Mouse (Mus musculus): ENCODE measurements around the gene Zfp987. TPM values are rescaled to one million over a fixed set of nuclear protein-coding genes. Genes with fewer than 3 reads are reported as not detected.
"Not testable (repeated sequence)": the region's sequence is repeated elsewhere in the genome, so short reads cannot be mapped to it uniquely, and the experiment has no call there.

The Zfp987 gene
- 0.22 TPM in 1 of 2 replicates, not detected in the other for polyA plus RNA-seq (2012; ENCODE audit: insufficient read depth, low replicate concordance)

DNA sequence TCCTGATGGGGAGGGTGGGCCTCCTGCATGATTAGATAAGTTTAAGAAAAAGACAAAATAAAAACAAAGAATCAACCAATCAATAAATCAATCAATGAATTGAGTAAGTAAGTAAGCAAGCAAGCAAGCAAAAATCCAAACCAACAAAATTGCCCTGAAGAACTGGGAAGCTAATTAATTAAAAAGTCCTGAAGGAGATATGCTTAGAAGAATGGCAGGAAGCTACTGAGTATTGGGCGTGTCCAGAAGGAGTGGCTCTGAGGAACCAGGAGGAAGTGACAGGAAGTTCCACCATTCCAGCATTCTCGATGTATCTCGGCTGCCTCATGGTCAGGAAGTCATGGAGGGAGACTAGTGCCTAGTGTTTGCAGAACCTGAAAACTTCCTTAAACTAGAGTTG is at the start of gene Zfp987:
Zfp987 (plus strand) TSS at position 301 of the 400 bp plus-strand sequence.
- H3K27me3 ChIP-seq (replicated peaks); H3K9me3 ChIP-seq; H3K4me3 ChIP-seq (replicated peaks); H3K36me3 ChIP-seq (replicated peaks; ENCODE audit: low read length); H3K4me1 ChIP-seq: not testable (repeated sequence)

DNA sequence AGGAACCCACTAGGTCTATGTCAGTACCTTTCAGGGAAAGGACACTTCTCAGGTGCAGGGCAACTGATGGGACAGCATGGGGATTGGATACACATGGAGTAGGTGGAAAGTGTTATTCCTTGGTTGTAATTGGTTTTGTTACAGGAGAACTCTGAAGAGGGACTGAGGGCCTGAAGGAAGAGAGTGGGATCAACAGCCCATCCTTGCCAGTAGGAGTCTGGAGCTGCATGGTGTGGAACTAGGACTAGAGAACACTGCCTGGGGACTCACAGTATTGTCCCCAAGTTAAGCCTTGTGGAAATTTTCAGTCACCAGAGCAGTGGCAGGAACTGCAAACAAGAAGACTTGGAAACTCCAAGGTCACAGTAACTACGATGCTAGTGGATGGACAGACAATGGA is 44.6 kb upstream of the Zfp987 start:
- not testable (repeated sequence) for H3K27me3 ChIP-seq (replicated peaks); H3K4me1 ChIP-seq; H3K4me3 ChIP-seq (replicated peaks); H3K36me3 ChIP-seq (replicated peaks; ENCODE audit: low read length)
- H3K9me3 ChIP-seq, result peaks cover 23% of the 10 kb centered on the region

DNA sequence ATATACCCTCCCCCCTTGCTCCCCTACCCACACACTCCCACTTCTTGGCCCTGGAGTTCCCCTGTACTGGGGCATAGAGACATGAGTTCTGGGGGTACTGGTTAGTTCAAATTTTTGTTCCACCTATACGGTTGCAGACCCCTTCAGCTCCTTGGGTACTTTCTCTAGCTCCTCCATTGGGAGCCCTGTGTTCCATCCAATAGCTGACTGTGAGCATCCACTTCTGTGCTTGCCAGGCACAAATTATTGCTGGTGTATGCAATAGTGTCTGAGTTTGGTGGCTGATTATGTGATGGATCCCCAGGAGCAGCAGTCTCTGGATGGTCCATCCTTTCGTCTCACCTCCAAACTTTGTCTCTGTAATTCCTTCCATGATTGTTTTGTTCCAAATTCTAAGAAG is 43.7 kb upstream of the Zfp987 start:
- H3K9me3 ChIP-seq, result peaks cover 26% of the 10 kb centered on the region
- H3K27me3 ChIP-seq (replicated peaks); H3K4me3 ChIP-seq (replicated peaks); H3K4me1 ChIP-seq; H3K36me3 ChIP-seq (replicated peaks; ENCODE audit: low read length): not testable (repeated sequence)

DNA sequence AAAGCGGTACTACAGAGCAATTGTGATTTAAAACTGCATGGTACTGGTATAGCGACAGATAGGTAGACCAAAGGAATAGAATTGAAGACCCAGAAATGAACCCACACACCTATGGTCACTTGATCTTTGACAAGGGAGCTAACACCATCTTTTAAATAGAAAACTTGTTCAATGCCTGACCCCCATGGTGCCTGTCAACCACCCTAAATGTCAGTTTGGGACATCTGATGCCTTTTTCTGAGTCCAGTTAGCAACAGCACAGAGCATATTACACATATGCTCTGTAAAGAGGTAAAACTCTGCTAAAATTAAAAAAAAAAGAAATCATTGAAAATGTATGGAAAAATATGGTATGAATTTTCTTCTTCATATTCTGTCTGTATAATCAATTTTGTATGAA is 41.8 kb upstream of the Zfp987 start:
- TF ChIP-seq FLI1 (IDR thresholded peaks at IDR 0.05; ENCODE audit: low read length), result no peak
- no peak for TF ChIP-seq GATA1 (IDR thresholded peaks at IDR 0.05; ENCODE audit: borderline replicate concordance, low read length)
- Histone ChIP-seq H3K36me3 (replicated peaks; ENCODE audit: low read length) (no peaks in the 10 kb centered on the region), H3K4me1 (no peaks in the 10 kb centered on the region), H3K4me3 (replicated peaks) (no peak overlapping the region), H3K27me3 (replicated peaks) (no peaks in the 10 kb centered on the region), H3K9me3 (peaks cover 43% of the 10 kb centered on the region)

DNA sequence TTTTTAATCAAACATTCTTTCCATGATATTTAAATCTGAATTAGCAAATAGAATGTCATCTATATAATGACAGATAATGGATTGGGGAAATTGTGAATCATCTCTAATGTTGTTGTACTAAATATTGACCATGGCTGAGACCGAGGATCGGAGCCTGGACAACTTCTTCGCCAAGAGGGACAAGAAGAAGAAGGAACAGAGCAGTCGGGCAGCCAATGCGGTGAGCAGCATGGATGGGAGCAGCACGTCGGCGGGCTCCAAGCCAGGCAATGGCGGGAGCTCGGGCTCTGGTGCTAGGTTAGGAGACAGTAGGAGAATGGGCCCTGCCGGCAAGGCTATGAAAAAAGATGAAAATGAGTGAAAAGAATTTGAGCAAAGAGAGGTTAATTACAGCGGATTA is 38.5 kb upstream of the Zfp987 start:
- not testable (repeated sequence) for H3K27me3 ChIP-seq (replicated peaks); H3K36me3 ChIP-seq (replicated peaks; ENCODE audit: low read length); H3K4me1 ChIP-seq; H3K4me3 ChIP-seq (replicated peaks)
- H3K9me3 ChIP-seq, result peaks cover 53% of the 10 kb centered on the region

DNA sequence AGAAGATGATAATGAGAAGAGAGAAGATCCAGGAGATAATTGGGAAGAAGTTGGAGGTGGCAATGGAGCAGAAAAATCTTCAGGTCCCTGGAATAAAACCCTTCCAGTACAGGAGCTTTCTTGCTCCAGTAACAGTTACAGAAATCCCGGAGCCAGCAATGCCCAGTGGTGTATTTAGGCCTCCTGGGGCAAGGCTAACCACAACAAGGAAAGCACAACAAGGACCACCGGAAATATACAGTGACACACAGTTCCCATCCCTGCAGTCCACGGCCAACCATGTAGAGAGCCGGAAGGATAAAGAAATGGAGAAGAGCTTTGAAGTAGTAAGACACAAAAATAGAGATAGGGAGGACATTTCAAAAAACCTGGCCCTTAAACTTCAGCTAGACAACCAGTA is 38.0 kb upstream of the Zfp987 start:
- H3K4me1 ChIP-seq; H3K4me3 ChIP-seq (replicated peaks); H3K36me3 ChIP-seq (replicated peaks; ENCODE audit: low read length); H3K27me3 ChIP-seq (replicated peaks): not testable (repeated sequence)
- peaks cover 54% of the 10 kb centered on the region for H3K9me3 ChIP-seq

DNA sequence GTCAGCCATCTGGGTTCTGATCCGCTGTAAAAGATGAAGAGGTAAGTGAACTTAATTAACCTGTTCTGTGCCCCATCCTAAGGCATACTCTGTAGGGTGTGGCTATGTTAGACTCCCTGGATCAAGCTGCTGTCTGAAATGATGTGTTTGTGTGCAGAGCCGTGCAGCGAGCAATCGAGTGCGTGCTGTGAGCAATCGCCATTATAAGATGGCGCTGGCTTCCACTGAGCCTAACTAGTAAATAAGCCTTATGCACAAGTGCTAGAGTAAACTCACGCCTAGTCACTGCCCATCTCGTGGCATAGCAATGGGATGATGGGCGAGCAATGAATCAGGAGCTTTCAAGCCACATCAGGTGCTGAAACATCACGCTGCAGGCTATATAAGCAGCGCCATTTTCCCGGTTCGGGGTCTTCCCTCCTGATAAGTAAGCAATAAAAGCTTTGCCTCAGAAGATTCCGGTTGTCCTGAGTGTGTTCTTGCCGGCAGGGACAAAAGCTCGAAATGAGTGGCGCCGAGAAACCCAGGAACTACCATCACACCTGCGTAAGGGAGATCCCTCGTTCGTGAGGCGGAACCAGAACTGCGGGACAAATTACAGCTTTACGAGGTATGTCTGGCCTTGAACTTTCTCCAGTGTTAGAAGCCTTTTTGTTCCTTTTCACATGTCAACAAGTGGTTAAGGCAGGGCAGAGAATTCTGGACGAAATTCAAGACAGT is 37.0 kb upstream of the Zfp987 start:
- not testable (repeated sequence) for H3K4me1 ChIP-seq; H3K4me3 ChIP-seq (replicated peaks); H3K27me3 ChIP-seq (replicated peaks); H3K36me3 ChIP-seq (replicated peaks; ENCODE audit: low read length)
- peaks cover 61% of the 10 kb centered on the region for H3K9me3 ChIP-seq

DNA sequence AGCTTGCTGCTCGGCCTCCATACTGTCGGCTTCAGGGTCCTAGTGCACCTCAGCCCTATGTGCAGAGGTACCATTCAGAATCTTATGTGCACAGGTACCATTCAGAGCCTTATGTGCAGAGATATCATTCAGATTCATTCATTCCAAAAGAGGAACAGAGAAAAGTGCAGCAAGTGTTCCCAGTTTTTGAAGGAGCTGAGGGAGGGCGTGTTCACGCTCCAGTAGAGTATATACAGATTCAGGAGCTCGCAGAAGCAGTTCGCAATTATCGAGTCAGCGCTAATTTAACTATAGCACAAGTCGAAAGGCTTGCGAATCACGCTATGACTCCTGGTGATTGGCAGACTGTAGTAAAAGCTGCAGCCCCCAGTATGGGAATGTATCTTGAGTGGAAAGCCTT is 36.0 kb upstream of the Zfp987 start:
- H3K4me3 ChIP-seq (replicated peaks); H3K27me3 ChIP-seq (replicated peaks); H3K4me1 ChIP-seq; H3K36me3 ChIP-seq (replicated peaks; ENCODE audit: low read length): not testable (repeated sequence)
- H3K9me3 ChIP-seq, result peaks cover 56% of the 10 kb centered on the region

DNA sequence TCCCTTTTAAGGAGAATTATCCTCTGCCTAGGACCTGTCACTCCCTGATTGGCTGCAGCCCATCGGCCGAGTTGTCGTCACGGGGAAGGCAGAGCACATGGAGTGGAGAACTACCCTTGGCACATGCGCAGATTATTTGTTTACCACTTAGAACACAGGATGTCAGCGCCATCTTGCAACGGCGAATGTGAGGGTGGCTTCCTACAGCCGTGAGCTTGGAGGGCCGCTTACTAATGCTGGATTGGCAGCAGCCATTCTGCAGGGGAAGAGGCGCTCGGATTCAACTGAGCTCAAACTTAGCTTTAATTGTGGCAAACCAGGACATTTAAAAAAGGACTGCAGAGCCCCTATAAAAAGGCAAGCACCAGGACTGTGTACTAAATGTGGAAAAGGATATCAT is 35.1 kb upstream of the Zfp987 start:
- not testable (repeated sequence) for H3K4me3 ChIP-seq (replicated peaks); H3K27me3 ChIP-seq (replicated peaks); H3K36me3 ChIP-seq (replicated peaks; ENCODE audit: low read length); H3K4me1 ChIP-seq
- peaks cover 56% of the 10 kb centered on the region for H3K9me3 ChIP-seq

DNA sequence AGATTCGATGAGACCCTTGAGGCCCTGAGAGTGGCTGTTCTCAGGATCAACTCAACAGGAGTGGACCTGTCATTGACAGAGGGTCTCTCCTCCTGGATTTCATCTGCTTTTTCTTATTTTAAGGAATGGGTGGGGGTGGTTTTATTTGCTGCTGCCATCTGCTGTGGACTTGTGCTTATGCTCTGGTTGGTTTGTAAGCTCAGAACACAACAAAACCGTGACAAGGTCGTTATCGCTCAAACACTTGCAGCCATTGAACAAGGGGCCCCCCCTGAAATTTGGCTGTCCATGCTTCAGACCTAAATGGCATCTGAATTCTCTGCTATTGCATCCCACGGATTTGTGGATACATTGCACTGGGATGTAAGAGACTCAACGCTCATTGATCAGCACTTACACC is 34.1 kb upstream of the Zfp987 start:
- H3K27me3 ChIP-seq (replicated peaks); H3K4me1 ChIP-seq; H3K36me3 ChIP-seq (replicated peaks; ENCODE audit: low read length); H3K4me3 ChIP-seq (replicated peaks): not testable (repeated sequence)
- peaks cover 60% of the 10 kb centered on the region for H3K9me3 ChIP-seq

DNA sequence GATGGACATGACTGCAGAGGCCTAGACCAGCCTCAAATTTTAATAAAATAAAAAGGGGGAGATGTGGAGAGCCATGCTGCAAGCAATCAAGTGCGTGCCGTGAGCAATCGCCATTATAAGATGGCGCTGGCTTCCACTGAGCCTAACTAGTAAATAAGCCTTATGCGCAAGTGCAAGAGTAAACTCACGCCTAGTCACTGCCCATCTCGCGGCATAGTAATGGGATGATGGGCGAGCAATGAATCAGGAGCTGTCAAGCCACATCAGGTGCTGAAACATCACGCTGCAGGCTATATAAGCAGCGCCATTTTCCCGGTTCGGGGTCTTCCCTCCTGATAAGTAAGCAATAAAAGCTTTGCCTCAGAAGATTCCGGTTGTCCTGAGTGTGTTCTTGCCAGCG is 33.5 kb upstream of the Zfp987 start:
- H3K36me3 ChIP-seq (replicated peaks; ENCODE audit: low read length); H3K4me3 ChIP-seq (replicated peaks); H3K27me3 ChIP-seq (replicated peaks); H3K4me1 ChIP-seq: not testable (repeated sequence)
- H3K9me3 ChIP-seq, result peaks cover 59% of the 10 kb centered on the region

DNA sequence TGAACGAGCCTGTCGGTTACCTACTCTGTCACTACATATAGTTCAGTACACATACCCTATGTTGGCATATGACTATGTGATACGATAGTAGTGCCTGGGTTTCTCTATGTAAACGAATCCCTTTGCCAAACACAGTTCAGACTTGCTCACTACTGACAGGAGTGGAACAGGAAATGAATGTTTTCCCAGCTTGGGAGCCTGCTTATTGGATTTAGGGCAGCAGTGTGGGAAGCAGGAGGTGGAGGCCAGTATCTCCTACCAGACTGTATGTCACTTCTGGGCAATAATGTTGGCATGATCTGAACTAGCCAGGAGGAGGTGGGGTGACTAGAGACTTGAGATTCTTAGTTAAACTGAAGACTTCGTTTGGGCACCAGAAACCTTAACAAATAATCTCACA is 32.3 kb upstream of the Zfp987 start:
- H3K4me3 ChIP-seq (replicated peaks); H3K27me3 ChIP-seq (replicated peaks); H3K4me1 ChIP-seq; H3K36me3 ChIP-seq (replicated peaks; ENCODE audit: low read length): not testable (repeated sequence)
- H3K9me3 ChIP-seq, result peaks cover 48% of the 10 kb centered on the region

DNA sequence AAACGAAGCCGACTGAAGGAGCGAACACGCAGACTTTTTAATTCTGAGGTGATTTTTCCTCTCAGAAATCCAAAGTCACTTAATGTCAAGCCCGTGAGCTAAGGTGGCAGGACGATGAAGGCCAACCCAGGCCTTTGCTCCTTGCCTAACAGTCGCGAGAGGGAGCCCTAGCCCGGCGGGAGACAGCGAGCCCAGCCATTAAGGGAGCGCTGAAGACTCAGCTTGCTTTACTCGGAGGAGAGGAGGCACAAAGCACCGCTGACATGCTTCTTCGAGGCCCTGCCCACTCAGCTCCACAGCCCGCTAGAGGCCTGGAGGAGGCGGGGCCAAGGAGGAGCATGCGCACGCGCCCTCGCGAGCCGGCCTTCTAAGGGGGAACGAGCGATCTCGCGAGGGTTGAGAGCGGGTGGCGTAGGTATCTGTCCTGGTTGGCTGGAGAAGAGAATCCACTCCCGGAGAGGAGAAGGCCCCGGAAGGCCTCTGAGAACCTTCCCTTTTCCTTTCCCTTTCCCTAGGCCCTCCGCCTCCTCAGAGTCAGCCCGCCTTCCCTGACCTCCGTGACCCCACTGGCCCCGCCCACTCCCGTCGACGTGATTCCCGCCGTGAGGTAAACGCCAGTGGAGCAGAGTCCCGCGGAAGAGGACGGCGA is 30.0 kb upstream of the Zfp987 start:
- peak overlapping the region; percentile 78 for H3K4me3 ChIP-seq (replicated peaks)

DNA sequence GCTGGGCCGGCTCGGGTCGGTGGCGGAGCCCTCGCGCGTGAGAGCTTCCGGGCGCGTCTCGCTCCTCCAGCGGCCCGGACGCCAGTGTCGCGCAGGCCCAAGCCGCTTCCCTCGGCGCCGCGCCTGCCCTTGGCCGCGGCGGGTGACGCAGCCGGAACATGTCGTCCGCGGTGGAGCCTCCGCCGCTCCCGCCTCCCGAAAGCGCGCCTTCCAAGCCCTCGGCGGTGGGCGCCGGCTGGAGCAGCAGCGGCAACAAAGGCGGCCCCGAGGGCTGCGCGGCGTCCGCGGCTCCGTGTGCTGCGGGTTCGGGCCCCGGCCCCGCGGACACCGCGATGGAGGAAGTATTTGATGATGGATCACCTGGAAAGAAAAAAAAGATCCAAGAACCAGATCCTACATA is 29.5 kb upstream of the Zfp987 start:
- peaks cover 30% of the 10 kb centered on the region for H3K9me3 ChIP-seq
- not testable (repeated sequence) for H3K4me3 ChIP-seq (replicated peaks); H3K4me1 ChIP-seq

More for the DNA sequence above, 30.0 kb upstream of the Zfp987 start:
- not testable (repeated sequence) for H3K4me1 ChIP-seq; H3K27me3 ChIP-seq (replicated peaks); H3K36me3 ChIP-seq (replicated peaks; ENCODE audit: low read length)
- H3K9me3 ChIP-seq, result peaks cover 29% of the 10 kb centered on the region

DNA sequence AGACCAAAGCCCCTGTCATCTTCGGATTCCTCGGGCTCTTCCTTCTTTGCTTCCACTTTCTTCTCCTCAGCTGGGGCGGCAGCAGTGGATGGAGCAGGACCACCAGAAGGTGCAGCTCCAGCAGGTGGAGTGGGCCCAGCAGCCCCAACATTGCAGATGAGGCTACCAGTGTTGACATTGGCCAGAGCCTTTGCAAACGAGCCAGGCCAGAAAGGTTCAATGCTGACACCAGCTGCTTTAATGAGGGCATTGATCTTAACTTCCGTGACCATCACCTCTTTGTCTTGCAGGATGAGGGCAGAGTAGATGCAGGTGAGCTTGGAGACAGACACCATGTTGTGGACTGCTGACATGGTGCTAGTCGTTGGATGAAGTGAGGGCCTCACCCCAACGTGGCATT is 23.8 kb upstream of the Zfp987 start:
- H3K36me3 ChIP-seq (replicated peaks; ENCODE audit: low read length); H3K4me1 ChIP-seq; H3K27me3 ChIP-seq (replicated peaks); H3K4me3 ChIP-seq (replicated peaks); H3K9me3 ChIP-seq: not testable (repeated sequence)

More for the DNA sequence above, 29.5 kb upstream of the Zfp987 start:
- not testable (repeated sequence) for H3K36me3 ChIP-seq (replicated peaks; ENCODE audit: low read length); H3K27me3 ChIP-seq (replicated peaks)

DNA sequence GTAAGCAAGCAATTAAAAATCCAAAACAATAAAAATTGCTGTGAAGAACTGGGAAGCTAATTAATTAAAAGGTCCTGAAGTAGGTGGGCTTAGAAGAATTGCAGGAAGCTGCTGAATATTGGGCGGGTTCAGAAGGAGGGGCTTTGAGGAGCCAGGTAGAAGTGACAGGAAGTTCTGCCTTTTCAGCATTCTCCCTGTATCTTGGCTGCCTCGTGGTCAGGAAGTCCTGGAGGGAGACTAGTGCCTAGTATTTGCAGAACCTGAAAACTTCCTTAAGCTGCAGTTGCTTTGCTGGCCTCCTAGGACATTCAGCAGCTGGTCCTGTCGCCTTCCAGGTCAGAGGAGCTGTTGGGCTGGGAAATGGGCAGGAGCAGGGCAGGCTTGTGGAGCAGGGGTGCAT is 4.3 kb downstream of the Zfp987 start:
- not testable (repeated sequence) for H3K9me3 ChIP-seq; H3K4me3 ChIP-seq (replicated peaks); H3K4me1 ChIP-seq; H3K36me3 ChIP-seq (replicated peaks; ENCODE audit: low read length); H3K27me3 ChIP-seq (replicated peaks)

Measured in megakaryocyte, embryonic 14.5 days (primary cell).